Mouse (Mus musculus): ENCODE results near the gene Olfr152. TPM values are rescaled to one million over a fixed set of nuclear protein-coding genes. Genes with fewer than 3 reads are reported as not detected.

The Olfr152 gene
- not detected in 2 replicates for polyA plus RNA-seq (2014; fragmentation: Nextera tagmentation; extraction: Ambion mirVana)

DNA sequence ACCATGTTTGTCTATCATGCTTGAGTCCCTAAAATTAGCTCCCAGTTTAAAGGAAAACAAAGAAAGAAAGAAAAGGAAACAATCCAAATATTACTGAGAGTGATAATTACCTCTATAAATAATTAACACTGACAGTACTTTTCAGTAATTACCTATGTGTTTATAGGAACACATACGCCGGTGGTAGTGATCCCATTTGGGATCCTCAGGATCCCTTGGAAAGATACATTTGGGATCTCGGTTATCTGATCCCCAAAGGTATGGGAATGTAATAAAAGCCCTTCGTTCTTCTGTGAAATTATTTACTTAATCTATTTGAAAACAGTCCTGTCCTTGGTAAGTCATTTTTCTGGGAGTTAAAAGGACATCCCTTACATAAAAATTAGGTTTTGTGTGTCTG is at the start of gene Olfr152:
Gene Olfr152, plus strand, starts transcription at position 301 of the 400 bp plus-strand sequence.
- ATAC-seq (replicated peaks; ENCODE audit: insufficient number of reproducible peaks, low FRiP score, low TSS enrichment): no peak
- no peak within 1 kb of the TSS for H3K9ac ChIP-seq (ENCODE audit: low read depth, low read length)
- no peak within 1 kb of the TSS for H3K4me2 ChIP-seq
- no peak within 1 kb of the TSS for H3K27ac ChIP-seq (ENCODE audit: low read depth, low read length)
- H3K4me1 ChIP-seq (ENCODE audit: control insufficient read depth, insufficient read depth, low read length): no peaks in the 10 kb centered on the region
- WGBS (ENCODE audit: insufficient replicate concordance): 73% methylated on average over 4 of the region's 4 CpGs
- no peak within 1 kb of the TSS for H3K4me3 ChIP-seq (ENCODE audit: low read depth, low read length)
- H3K27me3 ChIP-seq (ENCODE audit: control insufficient read depth, insufficient read depth, low read length): no peaks in the 10 kb centered on the region
- no peaks in the 10 kb centered on the region for H3K9me3 ChIP-seq (replicated peaks; ENCODE audit: control insufficient read depth, low read length)
- H3K36me3 ChIP-seq (ENCODE audit: control insufficient read depth, insufficient read depth, low read length): no peaks in the 10 kb centered on the region

DNA sequence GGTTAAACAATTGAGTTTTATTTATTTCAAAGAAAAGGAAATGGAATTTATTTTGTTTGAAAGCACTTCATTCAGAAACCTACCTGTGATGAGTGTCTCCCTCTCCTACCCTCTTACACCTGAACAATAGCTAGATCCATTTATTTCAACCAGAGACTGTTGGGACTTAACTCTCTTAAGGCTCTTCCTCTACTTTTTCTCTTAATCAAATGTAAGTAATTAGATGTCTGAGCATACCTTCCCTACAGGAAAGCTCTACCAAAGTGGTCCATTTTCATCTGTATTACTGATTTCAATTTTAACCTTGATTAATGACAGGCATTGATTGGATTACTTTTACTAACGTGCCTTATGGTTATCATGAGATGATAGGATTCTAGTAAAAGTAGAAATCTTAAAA is 39.4 kb upstream of the Olfr152 start, which contains the start of gene Olfr1138:
Gene Olfr1138, minus strand, starts transcription at position 101 of the 400 bp plus-strand sequence.
- no peaks in the 10 kb centered on the region for H3K27me3 ChIP-seq (ENCODE audit: control insufficient read depth, insufficient read depth, low read length)
- no peak within 1 kb of the TSS for H3K4me3 ChIP-seq (ENCODE audit: low read depth, low read length)
- H3K4me2 ChIP-seq: no peak within 1 kb of the TSS
- no peaks in the 10 kb centered on the region for H3K36me3 ChIP-seq (ENCODE audit: control insufficient read depth, insufficient read depth, low read length)
- H3K9me3 ChIP-seq (replicated peaks; ENCODE audit: control insufficient read depth, low read length): no peaks in the 10 kb centered on the region
- no peaks in the 10 kb centered on the region for H3K4me1 ChIP-seq (ENCODE audit: control insufficient read depth, insufficient read depth, low read length)
- 76% methylated on average over 1 of the region's 1 CpGs for WGBS (ENCODE audit: insufficient replicate concordance)
- H3K9ac ChIP-seq (ENCODE audit: low read depth, low read length): no peak within 1 kb of the TSS
- no peak for ATAC-seq (replicated peaks; ENCODE audit: insufficient number of reproducible peaks, low FRiP score, low TSS enrichment)
- H3K27ac ChIP-seq (ENCODE audit: low read depth, low read length): no peak within 1 kb of the TSS

DNA sequence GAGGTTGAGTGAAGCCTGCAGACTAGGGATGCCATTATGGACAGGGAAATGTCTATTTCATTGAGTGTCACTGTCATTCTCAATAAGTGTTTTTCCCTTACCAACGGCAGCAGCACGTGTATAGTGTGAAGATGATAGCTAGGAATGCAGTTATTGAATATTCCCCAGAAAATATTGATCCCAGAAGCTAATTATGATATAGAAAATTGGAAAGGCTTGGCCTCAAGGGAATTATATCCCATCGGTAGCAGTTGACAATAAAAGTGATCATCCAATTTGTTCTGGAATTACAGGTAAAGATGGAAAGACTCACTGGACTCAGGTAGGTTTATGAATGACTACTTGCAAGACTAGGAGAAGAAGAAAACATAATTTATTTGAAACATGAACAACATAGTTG is 35.8 kb upstream of the Olfr152 start, which contains the start of gene Olfr1140:
Gene Olfr1140, plus strand, starts transcription at position 301 of the 400 bp plus-strand sequence.
- no peak for ATAC-seq (replicated peaks; ENCODE audit: insufficient number of reproducible peaks, low FRiP score, low TSS enrichment)
- Histone ChIP-seq H3K4me1 (ENCODE audit: control insufficient read depth, insufficient read depth, low read length) (no peaks in the 10 kb centered on the region), H3K27me3 (ENCODE audit: control insufficient read depth, insufficient read depth, low read length) (no peaks in the 10 kb centered on the region), H3K36me3 (ENCODE audit: control insufficient read depth, insufficient read depth, low read length) (no peaks in the 10 kb centered on the region), H3K9me3 (replicated peaks; ENCODE audit: control insufficient read depth, low read length) (no peaks in the 10 kb centered on the region), H3K9ac (ENCODE audit: low read depth, low read length) (no peak within 1 kb of the TSS), H3K27ac (ENCODE audit: low read depth, low read length) (no peak within 1 kb of the TSS), H3K4me3 (ENCODE audit: low read depth, low read length) (no peak within 1 kb of the TSS), H3K4me2 (no peak within 1 kb of the TSS)
- WGBS (ENCODE audit: insufficient replicate concordance): 73% methylated on average over 3 of the region's 3 CpGs

DNA sequence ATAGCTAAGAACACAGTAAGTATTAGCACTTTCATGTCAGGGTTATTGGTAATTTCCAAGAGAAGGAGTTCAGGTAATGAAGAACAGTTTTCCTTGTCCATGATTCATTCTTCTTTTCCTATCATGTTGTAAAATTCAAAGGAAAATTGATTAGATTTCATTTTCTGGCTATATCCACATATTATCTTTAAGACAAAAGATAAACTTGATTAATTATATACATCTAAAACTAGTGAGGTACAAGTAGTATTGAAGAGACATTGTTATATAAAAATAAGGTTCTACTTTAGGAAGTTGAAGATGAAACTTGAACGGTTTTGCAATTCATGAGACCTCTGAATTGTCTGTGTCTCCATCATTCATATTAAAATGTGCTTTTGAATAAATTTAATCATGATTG is 25.4 kb upstream of the Olfr152 start, which contains the start of gene Olfr1141:
Gene Olfr1141, minus strand, starts transcription at position 101 of the 400 bp plus-strand sequence.
- Histone ChIP-seq H3K4me1 (ENCODE audit: control insufficient read depth, insufficient read depth, low read length) (no peaks in the 10 kb centered on the region), H3K36me3 (ENCODE audit: control insufficient read depth, insufficient read depth, low read length) (no peaks in the 10 kb centered on the region), H3K27ac (ENCODE audit: low read depth, low read length) (no peak within 1 kb of the TSS), H3K9ac (ENCODE audit: low read depth, low read length) (no peak within 1 kb of the TSS), H3K4me2 (no peak within 1 kb of the TSS), H3K27me3 (ENCODE audit: control insufficient read depth, insufficient read depth, low read length) (no peaks in the 10 kb centered on the region), H3K4me3 (ENCODE audit: low read depth, low read length) (no peak within 1 kb of the TSS), H3K9me3 (replicated peaks; ENCODE audit: control insufficient read depth, low read length) (no peaks in the 10 kb centered on the region)
- no peak for ATAC-seq (replicated peaks; ENCODE audit: insufficient number of reproducible peaks, low FRiP score, low TSS enrichment)
- 77% methylated on average over 1 of the region's 1 CpGs for WGBS (ENCODE audit: insufficient replicate concordance)

DNA sequence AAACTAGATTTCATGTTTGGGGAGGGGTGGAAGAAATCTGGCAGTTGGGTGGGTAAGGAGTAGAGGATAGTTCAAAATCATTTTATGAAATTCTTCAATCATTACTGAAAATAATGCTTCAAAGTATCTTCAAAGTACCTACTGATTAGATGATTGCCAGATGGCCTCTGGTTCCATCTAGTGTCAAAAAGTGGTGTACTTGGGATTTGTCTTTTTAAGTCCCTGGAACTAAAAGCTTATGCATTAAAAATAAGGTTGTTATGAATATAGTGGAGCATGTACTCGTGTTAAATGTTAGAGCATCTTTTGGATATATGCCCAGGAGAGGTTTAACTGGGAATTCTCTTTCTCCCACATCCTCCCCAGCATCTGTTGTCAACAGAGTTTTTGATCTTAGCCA is 3.1 kb upstream of the Olfr152 start:
- 37% methylated on average over 1 of the region's 1 CpGs for WGBS (ENCODE audit: insufficient replicate concordance)
- no peaks in the 10 kb centered on the region for H3K27me3 ChIP-seq (ENCODE audit: control insufficient read depth, insufficient read depth, low read length)

DNA sequence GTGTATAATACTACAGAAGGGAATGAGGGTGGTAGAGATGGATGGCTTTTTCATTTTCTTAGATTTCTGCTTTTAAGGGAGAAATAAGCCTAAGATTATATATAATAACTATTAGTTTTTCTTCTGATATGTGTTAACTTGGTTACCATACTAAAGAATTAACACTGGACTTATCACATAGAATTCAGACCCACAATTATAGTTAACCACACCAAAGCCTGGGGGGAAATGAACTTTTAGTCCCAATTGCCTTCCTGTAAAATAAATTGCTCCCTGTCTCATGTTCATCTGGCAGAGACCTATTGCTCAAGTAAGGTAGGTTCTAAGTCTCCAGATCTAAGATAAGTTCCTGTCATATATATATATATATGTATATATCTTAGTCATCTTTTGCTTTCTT is 21.0 kb downstream of the Olfr152 start, which contains the start of gene Olfr1143:
Gene Olfr1143, plus strand, starts transcription at position 301 of the 400 bp plus-strand sequence.
- H3K4me3 ChIP-seq (ENCODE audit: low read depth, low read length): no peak within 1 kb of the TSS
- no peak within 1 kb of the TSS for H3K27ac ChIP-seq (ENCODE audit: low read depth, low read length)
- no peaks in the 10 kb centered on the region for H3K4me1 ChIP-seq (ENCODE audit: control insufficient read depth, insufficient read depth, low read length)
- no peak for ATAC-seq (replicated peaks; ENCODE audit: insufficient number of reproducible peaks, low FRiP score, low TSS enrichment)
- no peak within 1 kb of the TSS for H3K4me2 ChIP-seq
- no peaks in the 10 kb centered on the region for H3K9me3 ChIP-seq (replicated peaks; ENCODE audit: control insufficient read depth, low read length)
- no peak within 1 kb of the TSS for H3K9ac ChIP-seq (ENCODE audit: low read depth, low read length)
- no peaks in the 10 kb centered on the region for H3K27me3 ChIP-seq (ENCODE audit: control insufficient read depth, insufficient read depth, low read length)
- H3K36me3 ChIP-seq (ENCODE audit: control insufficient read depth, insufficient read depth, low read length): no peaks in the 10 kb centered on the region

More for the DNA sequence above, 3.1 kb upstream of the Olfr152 start:
- no peak overlapping the region for H3K4me2 ChIP-seq
- H3K9ac ChIP-seq (ENCODE audit: low read depth, low read length): no peak overlapping the region
- no peaks in the 10 kb centered on the region for H3K4me1 ChIP-seq (ENCODE audit: control insufficient read depth, insufficient read depth, low read length)
- H3K9me3 ChIP-seq (replicated peaks; ENCODE audit: control insufficient read depth, low read length): no peaks in the 10 kb centered on the region
- no peak overlapping the region for H3K27ac ChIP-seq (ENCODE audit: low read depth, low read length)
- no peaks in the 10 kb centered on the region for H3K36me3 ChIP-seq (ENCODE audit: control insufficient read depth, insufficient read depth, low read length)
- no peak for ATAC-seq (replicated peaks; ENCODE audit: insufficient number of reproducible peaks, low FRiP score, low TSS enrichment)
- H3K4me3 ChIP-seq (ENCODE audit: low read depth, low read length): no peak overlapping the region

DNA sequence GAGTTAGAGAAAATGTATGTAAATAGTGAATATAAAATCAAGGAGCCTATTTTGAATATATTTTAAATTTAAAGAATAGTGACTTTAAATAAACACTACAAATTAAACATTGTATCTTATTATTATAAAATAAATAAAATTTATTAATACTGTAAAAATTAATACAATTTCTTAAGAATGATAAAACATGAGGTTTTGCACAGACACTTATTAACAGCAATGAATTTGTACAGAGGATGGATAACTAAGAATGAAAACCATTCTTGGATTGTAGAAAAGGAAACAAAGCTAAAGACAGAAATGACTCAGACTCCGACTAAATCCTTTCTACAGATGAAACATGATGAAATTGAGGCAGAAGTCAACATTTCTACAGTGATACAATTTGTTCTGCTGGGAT is 30.2 kb downstream of the Olfr152 start, which contains the start of gene Olfr1145:
Gene Olfr1145, plus strand, starts transcription at position 301 of the 400 bp plus-strand sequence.
- H3K9me3 ChIP-seq (replicated peaks; ENCODE audit: control insufficient read depth, low read length): no peaks in the 10 kb centered on the region
- H3K9ac ChIP-seq (ENCODE audit: low read depth, low read length): no peak within 1 kb of the TSS
- no peaks in the 10 kb centered on the region for H3K27me3 ChIP-seq (ENCODE audit: control insufficient read depth, insufficient read depth, low read length)
- no peak within 1 kb of the TSS for H3K4me2 ChIP-seq
- no peaks in the 10 kb centered on the region for H3K36me3 ChIP-seq (ENCODE audit: control insufficient read depth, insufficient read depth, low read length)
- H3K4me1 ChIP-seq (ENCODE audit: control insufficient read depth, insufficient read depth, low read length): no peaks in the 10 kb centered on the region
- ATAC-seq (replicated peaks; ENCODE audit: insufficient number of reproducible peaks, low FRiP score, low TSS enrichment): no peak
- H3K27ac ChIP-seq (ENCODE audit: low read depth, low read length): no peak within 1 kb of the TSS
- no peak within 1 kb of the TSS for H3K4me3 ChIP-seq (ENCODE audit: low read depth, low read length)
- 76% methylated on average over 1 of the region's 1 CpGs for WGBS (ENCODE audit: insufficient replicate concordance)

DNA sequence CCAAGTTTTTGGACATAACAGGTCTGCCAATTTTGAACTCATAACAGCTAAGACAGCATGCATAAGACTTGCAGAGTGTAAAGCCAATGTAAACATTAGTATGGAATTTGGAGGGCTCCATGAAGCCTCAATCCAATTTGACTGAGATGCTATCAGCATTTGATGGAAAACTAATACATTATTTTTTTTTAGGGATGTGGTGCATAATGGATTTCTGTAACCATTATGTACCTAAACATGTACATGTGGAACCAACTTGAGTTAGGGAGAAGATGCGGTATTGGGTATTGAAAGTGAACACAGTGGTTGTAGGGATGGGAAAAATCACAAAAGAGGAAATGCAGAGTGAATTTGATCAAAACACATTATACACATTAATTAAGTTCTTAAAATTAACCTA is 51.0 kb downstream of the Olfr152 start, which contains the start of gene Olfr1148:
Gene Olfr1148, plus strand, starts transcription at position 301 of the 400 bp plus-strand sequence.
- H3K4me3 ChIP-seq (ENCODE audit: low read depth, low read length): no peak within 1 kb of the TSS
- no peaks in the 10 kb centered on the region for H3K4me1 ChIP-seq (ENCODE audit: control insufficient read depth, insufficient read depth, low read length)
- no peaks in the 10 kb centered on the region for H3K36me3 ChIP-seq (ENCODE audit: control insufficient read depth, insufficient read depth, low read length)
- WGBS (ENCODE audit: insufficient replicate concordance): 98% methylated on average over 1 of the region's 1 CpGs
- H3K27me3 ChIP-seq (ENCODE audit: control insufficient read depth, insufficient read depth, low read length): no peaks in the 10 kb centered on the region
- no peaks in the 10 kb centered on the region for H3K9me3 ChIP-seq (replicated peaks; ENCODE audit: control insufficient read depth, low read length)
- H3K27ac ChIP-seq (ENCODE audit: low read depth, low read length): no peak within 1 kb of the TSS
- no peak for ATAC-seq (replicated peaks; ENCODE audit: insufficient number of reproducible peaks, low FRiP score, low TSS enrichment)
- no peak within 1 kb of the TSS for H3K4me2 ChIP-seq
- H3K9ac ChIP-seq (ENCODE audit: low read depth, low read length): no peak within 1 kb of the TSS

All from heart, embryonic 11.5 days (tissue).